Mouse (Mus musculus) bone marrow macrophage, adult 2 months (primary cell): ENCODE data around the gene Bcl2. TPM values are rescaled to one million over a fixed set of nuclear protein-coding genes. Genes with fewer than 3 reads are reported as not detected.

ENCODE experiments used
- H3K27ac ChIP-seq: 2 replicates; pipeline ENCODE4 v1.5.1; 2012; ENCODE audit warnings: low read depth, low read length; ENCODE audit not compliant: insufficient read depth
- H3K4me1 ChIP-seq: 2 replicates; pipeline ENCODE4 v1.6.1; 2012; ENCODE audit warnings: low read length; ENCODE audit not compliant: control insufficient read depth, insufficient read depth
- H3K4me3 ChIP-seq: 2 replicates; pipeline ENCODE4 v1.5.1; 2012; ENCODE audit warnings: mild to moderate bottlenecking, low read length, moderate library complexity; ENCODE audit not compliant: insufficient read depth
- CTCF ChIP-seq: IDR thresholded peaks from 2 replicates; pipeline ENCODE4 v1.5.1; 2012; ENCODE audit warnings: low read depth, mild to moderate bottlenecking, low read length, moderate library complexity
- POLR2A ChIP-seq: IDR thresholded peaks from 2 replicates; pipeline ENCODE4 v1.6.1; 2012; ENCODE audit warnings: mild to moderate bottlenecking, low read depth, low read length, borderline replicate concordance
- polyA plus RNA-seq: library from polyadenylated mRNA; stranded (reverse); fragments of >200 nt; gene quantifications from 2 replicates; pipeline ENCODE4 v1.2.4, GENCODE M21; 2012; ENCODE audit not compliant: missing spikeins, insufficient read depth, insufficient read length

Gene Bcl2
- polyA plus RNA-seq, 1 experiment, result 1.2 TPM

DNA sequence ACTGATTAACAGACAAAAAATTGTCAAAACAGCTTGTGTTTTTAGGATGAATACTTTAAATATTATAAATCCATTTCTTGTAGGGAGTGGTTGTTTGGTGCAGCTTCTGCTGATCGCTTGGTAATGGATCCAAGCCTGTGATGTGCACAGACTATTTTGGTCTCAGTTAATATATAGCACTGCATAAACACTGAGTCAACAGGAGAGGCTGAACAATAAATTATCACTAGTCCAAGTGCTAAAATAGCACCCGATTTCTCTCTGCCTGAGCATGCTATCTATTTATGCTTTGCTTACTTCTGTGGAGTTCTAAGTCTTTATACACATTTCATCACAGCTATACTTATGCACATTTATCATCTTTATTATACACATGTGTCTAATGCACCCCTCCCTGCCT lies 124.9 kb downstream of the Bcl2 start:
- H3K4me3 ChIP-seq, result no peak overlapping the region
- no peak overlapping the region for H3K27ac ChIP-seq
- TF ChIP-seq CTCF, result no peak
- TF ChIP-seq POLR2A, result no peak
- no peaks in the 10 kb centered on the region for H3K4me1 ChIP-seq

DNA sequence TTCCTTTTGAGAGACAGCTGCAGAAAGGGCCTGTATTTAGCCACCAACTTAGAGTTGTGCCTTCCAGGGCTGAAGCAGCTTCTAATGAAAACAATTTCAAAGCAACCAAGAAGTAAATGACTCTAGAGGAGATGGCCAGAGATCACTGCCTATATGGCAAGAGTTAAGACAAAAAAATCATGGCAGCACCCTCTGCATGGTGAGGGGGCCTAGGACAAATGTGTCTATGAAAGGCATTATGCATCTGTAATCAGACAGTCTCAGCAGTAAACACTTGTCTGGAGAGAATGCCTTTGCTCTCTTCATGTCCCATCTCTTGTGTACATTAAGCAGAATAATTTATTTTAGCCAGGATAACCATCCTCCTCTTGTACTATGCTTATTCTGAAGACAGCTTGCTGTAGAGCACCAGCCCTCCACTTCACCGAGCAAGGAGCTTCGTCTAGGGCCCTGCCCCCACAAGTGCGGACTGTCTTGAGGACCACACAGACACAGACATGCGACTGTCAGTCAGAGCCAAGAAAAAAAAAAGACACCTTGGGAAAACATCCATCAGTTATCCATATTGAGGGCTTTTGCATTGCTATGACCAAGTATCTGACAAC lies 126.1 kb downstream of the Bcl2 start:
- no peak for TF ChIP-seq POLR2A
- TF ChIP-seq CTCF, result no peak
- Histone ChIP-seq H3K4me3 (no peak overlapping the region), H3K27ac (no peak overlapping the region)

DNA sequence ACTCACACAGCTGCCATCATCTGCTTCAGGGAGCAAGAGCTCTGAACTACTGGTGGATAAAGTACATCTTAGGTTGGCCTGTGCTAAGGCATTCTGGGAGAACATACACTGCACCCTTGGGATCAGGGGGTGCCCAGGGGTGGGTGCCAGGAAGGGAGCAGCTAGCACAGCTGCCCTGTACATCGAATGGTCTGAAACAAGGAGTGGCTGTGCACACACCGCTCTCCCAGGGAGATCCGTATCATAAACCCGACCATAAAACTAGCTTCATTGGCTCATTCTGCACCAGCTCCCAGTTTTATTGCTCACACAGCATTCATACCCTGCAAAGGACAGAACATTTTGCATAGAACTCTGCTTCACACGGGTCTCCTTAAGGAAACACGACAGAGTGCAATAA lies 127.3 kb downstream of the Bcl2 start:
- H3K4me1 ChIP-seq, result peaks cover 7% of the 10 kb centered on the region
- no peak for TF ChIP-seq POLR2A
- TF ChIP-seq CTCF, result no peak

More for the DNA sequence above, 126.1 kb downstream of the Bcl2 start:
- H3K4me1 ChIP-seq, result no peaks in the 10 kb centered on the region

DNA sequence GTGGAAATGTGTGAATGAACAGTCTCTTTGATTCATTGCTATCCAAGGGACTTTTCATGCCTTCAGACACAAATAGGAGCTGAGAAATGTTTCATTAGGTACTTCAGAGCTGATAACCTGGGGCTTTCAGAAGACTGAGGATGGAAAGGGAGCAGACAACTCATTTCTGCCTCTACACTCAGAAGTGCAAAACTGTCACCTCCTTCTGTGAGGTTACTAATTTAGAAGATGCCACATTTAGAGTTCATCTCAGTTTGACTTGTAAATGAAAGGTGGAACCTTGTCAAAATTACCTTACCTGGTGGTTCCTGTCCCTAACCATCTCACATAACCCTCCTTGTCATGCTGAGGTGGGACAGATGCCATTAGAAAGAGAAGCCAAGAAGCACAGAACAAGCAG lies 128.7 kb downstream of the Bcl2 start:
- no peak for TF ChIP-seq POLR2A
- TF ChIP-seq CTCF, result no peak
- H3K4me1 ChIP-seq, result peaks cover 12% of the 10 kb centered on the region
- H3K27ac ChIP-seq, result no peak overlapping the region
- no peak overlapping the region for H3K4me3 ChIP-seq

More for the DNA sequence above, 127.3 kb downstream of the Bcl2 start:
- Histone ChIP-seq H3K27ac (no peak overlapping the region), H3K4me3 (no peak overlapping the region)

DNA sequence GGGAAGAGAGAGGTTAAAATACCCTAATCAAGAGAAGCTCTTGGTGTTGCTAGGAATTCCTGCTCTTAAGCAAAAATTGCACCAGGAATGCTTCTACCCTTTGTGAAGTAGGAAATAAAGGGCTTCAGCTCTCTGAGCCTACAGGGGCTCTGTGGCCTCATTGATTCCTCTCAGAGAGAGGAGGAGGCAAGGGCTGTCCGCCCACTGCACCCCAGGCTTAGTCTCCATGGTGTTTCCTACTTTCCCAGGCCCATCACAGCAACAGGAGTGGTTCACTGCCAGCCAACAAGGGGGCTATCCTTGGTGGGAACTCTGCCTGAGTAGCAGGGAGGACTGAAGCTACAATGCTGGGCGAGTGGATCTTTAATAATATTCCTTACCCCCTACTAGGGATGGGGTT lies 129.2 kb downstream of the Bcl2 start:
- TF ChIP-seq POLR2A (no peak), CTCF (no peak)
- no peak overlapping the region for H3K27ac ChIP-seq
- H3K4me1 ChIP-seq, result peaks cover 13% of the 10 kb centered on the region
- no peak overlapping the region for H3K4me3 ChIP-seq

DNA sequence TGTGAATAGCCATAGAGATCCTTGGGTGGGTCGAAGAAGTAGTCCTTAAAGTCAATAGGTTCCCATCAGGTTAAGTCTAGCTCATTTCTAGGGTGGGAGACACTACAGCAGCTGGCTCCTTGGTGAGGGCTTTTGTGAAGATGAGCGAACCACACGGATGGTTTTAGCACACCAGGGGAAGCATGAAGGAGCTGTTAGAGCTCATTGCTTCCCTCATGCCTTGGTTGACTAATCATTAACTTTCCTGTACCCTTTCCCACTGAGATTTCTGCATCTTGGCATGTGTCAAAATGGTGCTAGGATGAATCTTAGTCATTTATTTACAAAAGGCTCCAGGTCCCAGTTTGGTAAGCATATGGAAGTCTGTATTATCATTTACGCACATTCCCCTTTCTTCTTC lies 129.8 kb downstream of the Bcl2 start:
- no peak overlapping the region for H3K4me3 ChIP-seq
- H3K4me1 ChIP-seq, result peaks cover 16% of the 10 kb centered on the region
- no peak for TF ChIP-seq CTCF
- TF ChIP-seq POLR2A, result no peak
- no peak overlapping the region for H3K27ac ChIP-seq

DNA sequence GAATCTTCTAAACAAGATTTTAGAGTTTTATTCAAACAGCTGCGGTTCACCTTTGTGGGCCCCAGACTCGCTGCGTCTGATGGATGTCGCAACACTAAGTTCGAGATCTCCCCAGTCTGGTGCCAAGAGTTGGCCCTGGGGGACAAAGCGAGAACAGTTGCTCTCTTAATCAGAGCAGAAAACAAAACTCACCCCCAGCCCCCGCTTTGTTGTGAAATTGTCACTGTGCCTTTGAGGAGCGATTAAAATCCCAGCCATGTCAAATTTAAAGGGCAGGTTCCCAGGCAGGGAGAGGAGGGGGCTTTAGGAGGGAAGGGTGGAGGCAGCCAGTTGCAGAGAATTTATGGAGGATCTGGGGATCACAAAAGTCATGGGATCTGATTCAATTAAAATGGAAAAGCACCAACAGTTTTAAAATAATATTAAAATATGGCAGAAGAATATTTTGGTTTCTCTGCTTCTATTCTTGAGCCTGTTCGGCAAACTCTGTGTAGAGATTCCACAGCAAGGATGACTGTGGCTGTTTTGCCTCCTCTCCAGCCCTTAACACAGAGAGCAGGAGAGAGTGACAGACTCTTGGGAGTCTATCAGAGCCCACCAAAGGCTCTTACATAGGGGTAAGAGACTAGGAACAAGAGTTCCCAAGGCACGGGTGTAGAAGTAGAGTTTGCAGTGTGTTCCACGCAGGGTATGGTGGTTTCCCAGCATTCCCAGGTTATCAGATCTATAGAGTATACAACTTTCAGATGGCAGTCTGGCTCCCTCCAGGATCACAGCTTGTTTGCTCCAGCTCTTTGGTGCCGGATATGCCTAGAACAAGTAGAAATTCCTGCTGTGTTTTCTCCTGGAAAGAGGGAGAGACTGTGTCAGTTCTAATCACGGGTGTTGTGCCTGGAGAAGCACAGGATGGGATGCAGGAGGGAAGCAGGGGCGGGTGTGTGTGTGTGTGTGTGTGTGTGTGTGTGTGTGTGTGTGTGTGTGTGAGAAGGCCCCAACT lies 130.5 kb downstream of the Bcl2 start:
- no peak overlapping the region for H3K27ac ChIP-seq
- no peak overlapping the region for H3K4me3 ChIP-seq
- H3K4me1 ChIP-seq, result peaks cover 16% of the 10 kb centered on the region
- no peak for TF ChIP-seq POLR2A
- no peak for TF ChIP-seq CTCF

DNA sequence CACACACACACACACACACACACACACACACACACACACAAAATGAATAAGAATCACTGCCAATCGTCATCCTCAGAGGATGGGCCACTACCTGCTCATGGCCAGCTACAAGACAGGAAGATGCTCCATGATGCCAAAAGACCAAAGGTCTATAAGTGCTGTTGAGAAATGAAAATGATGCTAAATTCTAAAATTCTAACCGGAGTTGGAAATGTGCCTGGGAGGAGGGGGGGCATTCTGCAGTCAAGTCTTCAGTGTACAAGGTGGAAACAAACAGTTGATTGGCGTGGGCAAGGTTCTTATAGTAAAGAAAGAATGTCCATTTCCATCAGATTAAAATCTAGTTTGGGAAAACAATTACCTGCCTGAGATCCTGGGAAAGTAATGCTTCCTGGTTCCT lies 131.3 kb downstream of the Bcl2 start:
- Histone ChIP-seq H3K4me1 (peaks cover 16% of the 10 kb centered on the region), H3K4me3 (no peak overlapping the region), H3K27ac (no peak overlapping the region)
- TF ChIP-seq CTCF (no peak), POLR2A (no peak)

DNA sequence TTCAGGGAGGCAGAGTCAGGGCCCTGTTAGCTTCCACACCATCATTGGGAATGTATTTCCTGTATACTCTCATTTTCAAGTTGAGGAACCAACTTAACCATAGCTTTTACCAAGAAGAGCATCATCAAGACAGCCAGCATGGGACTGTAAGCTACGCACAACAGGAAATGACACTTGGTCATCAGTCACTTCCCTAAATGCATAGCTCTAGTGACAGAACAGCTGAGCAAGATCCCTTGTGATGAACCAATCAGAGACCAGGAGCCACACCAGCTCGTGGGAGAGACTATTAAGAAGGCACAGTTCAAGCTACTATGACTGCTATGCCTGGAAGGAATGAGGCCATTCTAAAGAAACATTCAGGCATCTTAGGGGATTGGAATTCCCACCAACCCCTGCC lies 132.3 kb downstream of the Bcl2 start:
- TF ChIP-seq POLR2A (no peak), CTCF (no peak)
- peak overlapping the region; percentile 19 for H3K27ac ChIP-seq
- no peak overlapping the region for H3K4me3 ChIP-seq
- peaks cover 16% of the 10 kb centered on the region for H3K4me1 ChIP-seq

DNA sequence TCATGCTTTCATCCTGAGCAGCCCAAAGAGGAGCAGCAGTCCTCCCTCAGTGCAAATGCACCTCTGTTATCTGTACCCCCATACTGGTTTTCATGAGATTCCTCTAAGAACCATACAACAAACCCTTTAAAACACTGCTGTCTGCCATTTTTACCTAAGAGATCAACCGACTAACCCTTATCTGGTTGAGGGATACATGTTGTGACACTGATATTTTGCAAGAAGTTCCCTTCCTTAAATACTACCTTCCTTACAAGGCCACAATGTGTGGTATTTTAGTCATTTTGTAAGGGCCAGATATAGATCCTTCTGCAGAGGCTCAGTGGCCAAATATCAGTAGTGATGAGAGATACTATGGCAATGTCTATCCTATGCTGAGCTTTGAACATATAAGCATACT lies 134.3 kb downstream of the Bcl2 start:
- no peak overlapping the region for H3K4me3 ChIP-seq
- H3K27ac ChIP-seq, result no peak overlapping the region
- H3K4me1 ChIP-seq, result peaks cover 16% of the 10 kb centered on the region
- TF ChIP-seq CTCF, result no peak
- TF ChIP-seq POLR2A, result no peak
